Mouse (Mus musculus): ENCODE measurements around the gene Rfx8.

- TF ChIP-seq CTCF (IDR thresholded peaks at IDR 0.05; ENCODE audit: control insufficient read depth, insufficient read depth, insufficient read length) (no peak), USF1 (IDR thresholded peaks at IDR 0.05; ENCODE audit: low read depth) (no peak), FOSL1 (IDR thresholded peaks at IDR 0.05; ENCODE audit: insufficient read depth, low read length, poor library complexity, severe bottlenecking) (no peak), MAX (IDR thresholded peaks at IDR 0.05) (no peak), MYOD1 (IDR thresholded peaks at IDR 0.05; ENCODE audit: control insufficient read depth, insufficient read length, low read depth) (no peak)
Observed at GRCm38 (mm10) chr1:39731543-39731942, 10.7 kb upstream of the Rfx8 start.
